Mouse (Mus musculus): Measurements from ENCODE around the gene Wbp1. TPM values are rescaled to one million over a fixed set of nuclear protein-coding genes. Genes with fewer than 3 reads are reported as not detected.

Gene Wbp1
- polyA plus RNA-seq, 1 experiment from 2014 or later = 157 TPM

- under 1% methylated on average over 47 of the region's 47 CpGs for WGBS
- Histone ChIP-seq H3K36me3 (ENCODE audit: control insufficient read depth, insufficient read depth, low read length) (peaks cover 2% of the 10 kb centered on the region; the same call in 1 of the 2 replicates), H3K4me3 (replicated peaks; ENCODE audit: low read depth, low read length) (no peak overlapping the region; the same call in 1 of the 2 replicates), H3K27me3 (ENCODE audit: control insufficient read depth, insufficient read depth, low read length) (peaks cover 82% of the 10 kb centered on the region), H3K9ac (replicated peaks; ENCODE audit: low read length) (no peak overlapping the region), H3K4me1 (ENCODE audit: control insufficient read depth, insufficient read depth, low read length) (no peaks in the 10 kb centered on the region), H3K4me2 (ENCODE audit: low read length) (peak overlapping the region; percentile 25; the same call in 1 of the 2 replicates), H3K27ac (replicated peaks; ENCODE audit: low read depth, low read length) (no peak overlapping the region), H3K9me3 (ENCODE audit: control insufficient read depth, low read length) (no peaks in the 10 kb centered on the region)
- ATAC-seq (ENCODE audit: low FRiP score, low TSS enrichment) = no peak
- no peak for DNase-seq
Observed at GRCm38 (mm10) chr6:83087205-83087925, 34.0 kb downstream of the Wbp1 start.

- Histone ChIP-seq H3K4me1 (ENCODE audit: control insufficient read depth, insufficient read depth, low read length) (no peaks in the 10 kb centered on the region), H3K27ac (replicated peaks; ENCODE audit: low read depth, low read length) (no peak within 1 kb of the TSS), H3K36me3 (ENCODE audit: control insufficient read depth, insufficient read depth, low read length) (peaks cover 5% of the 10 kb centered on the region), H3K27me3 (ENCODE audit: control insufficient read depth, insufficient read depth, low read length) (peaks cover 77% of the 10 kb centered on the region), H3K9me3 (ENCODE audit: control insufficient read depth, low read length) (no peaks in the 10 kb centered on the region), H3K4me2 (ENCODE audit: low read length) (no peak within 1 kb of the TSS), H3K9ac (replicated peaks; ENCODE audit: low read length) (no peak within 1 kb of the TSS), H3K4me3 (replicated peaks; ENCODE audit: low read depth, low read length) (no peak within 1 kb of the TSS)
- DNase-seq (no peak), ATAC-seq (ENCODE audit: low FRiP score, low TSS enrichment) (no peak)
- WGBS = 2% methylated on average over 42 of the region's 42 CpGs
Observed at GRCm38 (mm10) chr6:83086121-83087035, 35.0 kb downstream of the Wbp1 start, which contains the start of gene Lbx2. Gene Lbx2 (plus strand): TSS chr6:83086367.

- no peak for ATAC-seq (ENCODE audit: low FRiP score, low TSS enrichment)
- Histone ChIP-seq H3K9ac (replicated peaks; ENCODE audit: low read length) (no peak overlapping the region), H3K36me3 (ENCODE audit: control insufficient read depth, insufficient read depth, low read length) (peaks cover 20% of the 10 kb centered on the region), H3K4me2 (ENCODE audit: low read length) (no peak overlapping the region), H3K27me3 (ENCODE audit: control insufficient read depth, insufficient read depth, low read length) (peaks cover 66% of the 10 kb centered on the region), H3K4me1 (ENCODE audit: control insufficient read depth, insufficient read depth, low read length) (peaks cover 3% of the 10 kb centered on the region), H3K27ac (replicated peaks; ENCODE audit: low read depth, low read length) (no peak overlapping the region), H3K9me3 (ENCODE audit: control insufficient read depth, low read length) (no peaks in the 10 kb centered on the region), H3K4me3 (replicated peaks; ENCODE audit: low read depth, low read length) (no peak overlapping the region)
- WGBS = 6% methylated on average over 6 of the region's 6 CpGs
- DNase-seq = no peak
Observed at GRCm38 (mm10) chr6:83084477-83084876, 36.9 kb downstream of the Wbp1 start.

- Histone ChIP-seq H3K9ac (replicated peaks; ENCODE audit: low read length) (no peak overlapping the region), H3K36me3 (ENCODE audit: control insufficient read depth, insufficient read depth, low read length) (peaks cover 20% of the 10 kb centered on the region), H3K27ac (replicated peaks; ENCODE audit: low read depth, low read length) (no peak overlapping the region), H3K9me3 (ENCODE audit: control insufficient read depth, low read length) (no peaks in the 10 kb centered on the region), H3K4me3 (replicated peaks; ENCODE audit: low read depth, low read length) (no peak overlapping the region), H3K27me3 (ENCODE audit: control insufficient read depth, insufficient read depth, low read length) (peaks cover 58% of the 10 kb centered on the region), H3K4me2 (ENCODE audit: low read length) (no peak overlapping the region), H3K4me1 (ENCODE audit: control insufficient read depth, insufficient read depth, low read length) (peaks cover 9% of the 10 kb centered on the region)
- ATAC-seq (ENCODE audit: low FRiP score, low TSS enrichment) (no peak), DNase-seq (no peak)
- WGBS = 12% methylated on average over 5 of the region's 5 CpGs
Observed at GRCm38 (mm10) chr6:83083497-83083896, 37.9 kb downstream of the Wbp1 start.

- Histone ChIP-seq H3K4me2 (ENCODE audit: low read length) (no peak overlapping the region), H3K27me3 (ENCODE audit: control insufficient read depth, insufficient read depth, low read length) (peaks cover 40% of the 10 kb centered on the region)
- 95% methylated on average over 5 of the region's 5 CpGs for WGBS
Observed at GRCm38 (mm10) chr6:83080210-83080609, 41.1 kb downstream of the Wbp1 start.

GRCm38 (mm10) chr6:83078324-83078858, 43.0 kb downstream of the Wbp1 start:
- peaks cover 20% of the 10 kb centered on the region for H3K36me3 ChIP-seq (ENCODE audit: control insufficient read depth, insufficient read depth, low read length)
- H3K4me3 ChIP-seq (replicated peaks; ENCODE audit: low read depth, low read length) = peak overlapping the region; percentile 67
- H3K27me3 ChIP-seq (ENCODE audit: control insufficient read depth, insufficient read depth, low read length) = peaks cover 40% of the 10 kb centered on the region
- peak overlapping the region; percentile 96 for H3K4me2 ChIP-seq (ENCODE audit: low read length)
- peak; percentile 95 for ATAC-seq (ENCODE audit: low FRiP score, low TSS enrichment)
- peaks cover 14% of the 10 kb centered on the region for H3K4me1 ChIP-seq (ENCODE audit: control insufficient read depth, insufficient read depth, low read length)
- H3K9ac ChIP-seq (replicated peaks; ENCODE audit: low read length) = peak overlapping the region; percentile 76
- DNase-seq = peak; percentile 100
- no peaks in the 10 kb centered on the region for H3K9me3 ChIP-seq (ENCODE audit: control insufficient read depth, low read length)
- H3K27ac ChIP-seq (replicated peaks; ENCODE audit: low read depth, low read length) = peak overlapping the region; percentile 93
- under 1% methylated on average over 46 of the region's 46 CpGs for WGBS

More at GRCm38 (mm10) chr6:83080210-83080609, 41.1 kb downstream of the Wbp1 start:
- Histone ChIP-seq H3K4me3 (replicated peaks; ENCODE audit: low read depth, low read length) (no peak overlapping the region), H3K27ac (replicated peaks; ENCODE audit: low read depth, low read length) (no peak overlapping the region), H3K9ac (replicated peaks; ENCODE audit: low read length) (no peak overlapping the region), H3K9me3 (ENCODE audit: control insufficient read depth, low read length) (no peaks in the 10 kb centered on the region), H3K4me1 (ENCODE audit: control insufficient read depth, insufficient read depth, low read length) (peaks cover 14% of the 10 kb centered on the region), H3K36me3 (ENCODE audit: control insufficient read depth, insufficient read depth, low read length) (peaks cover 20% of the 10 kb centered on the region)
- ATAC-seq (ENCODE audit: low FRiP score, low TSS enrichment) = no peak
- DNase-seq = no peak

GRCm38 (mm10) chr6:83077630-83078323, 43.6 kb downstream of the Wbp1 start, which contains the start of gene Pcgf1:
Gene Pcgf1 (plus strand): TSS chr6:83077869.
- Histone ChIP-seq H3K4me2 (ENCODE audit: low read length) (peak within 1 kb of the TSS; percentile 96), H3K27ac (replicated peaks; ENCODE audit: low read depth, low read length) (peak within 1 kb of the TSS; percentile 93), H3K36me3 (ENCODE audit: control insufficient read depth, insufficient read depth, low read length) (peaks cover 20% of the 10 kb centered on the region), H3K27me3 (ENCODE audit: control insufficient read depth, insufficient read depth, low read length) (peaks cover 39% of the 10 kb centered on the region), H3K4me3 (replicated peaks; ENCODE audit: low read depth, low read length) (peak within 1 kb of the TSS; percentile 67), H3K4me1 (ENCODE audit: control insufficient read depth, insufficient read depth, low read length) (peaks cover 14% of the 10 kb centered on the region), H3K9me3 (ENCODE audit: control insufficient read depth, low read length) (no peaks in the 10 kb centered on the region), H3K9ac (replicated peaks; ENCODE audit: low read length) (peak within 1 kb of the TSS; percentile 76)
- WGBS = under 1% methylated on average over 54 of the region's 54 CpGs
- ATAC-seq (ENCODE audit: low FRiP score, low TSS enrichment) (peak; percentile 77), DNase-seq (peak; percentile 56)

GRCm38 (mm10) chr6:83074979-83075378, 46.4 kb downstream of the Wbp1 start:
- peaks cover 1% of the 10 kb centered on the region for H3K36me3 ChIP-seq (ENCODE audit: control insufficient read depth, insufficient read depth, low read length)
- H3K27ac ChIP-seq (replicated peaks; ENCODE audit: low read depth, low read length) = no peak overlapping the region
- DNase-seq (peak; percentile 8), ATAC-seq (ENCODE audit: low FRiP score, low TSS enrichment) (no peak)
- no peak overlapping the region for H3K9ac ChIP-seq (replicated peaks; ENCODE audit: low read length)
- H3K27me3 ChIP-seq (ENCODE audit: control insufficient read depth, insufficient read depth, low read length) = peaks cover 61% of the 10 kb centered on the region
- no peak overlapping the region for H3K4me3 ChIP-seq (replicated peaks; ENCODE audit: low read depth, low read length)
- H3K9me3 ChIP-seq (ENCODE audit: control insufficient read depth, low read length) = no peaks in the 10 kb centered on the region
- H3K4me1 ChIP-seq (ENCODE audit: control insufficient read depth, insufficient read depth, low read length) = peaks cover 17% of the 10 kb centered on the region
- H3K4me2 ChIP-seq (ENCODE audit: low read length) = no peak overlapping the region
- WGBS = 6% methylated on average over 2 of the region's 2 CpGs
